Mouse (Mus musculus) Muller cell, postnatal 12 days (primary cell): ENCODE measurements around the gene Folh1.
"Not testable (repeated sequence)": the region's sequence is repeated elsewhere in the genome, so short reads cannot be mapped to it uniquely, and the experiment has no call there.

Source experiments
- DNase-seq: peaks from one replicate; pipeline ENCODE4 v3.0.0-alpha.2; 2015; ENCODE audit errors: inconsistent ontology term

Gene Folh1

GRCm38 (mm10) chr7:86775617-86776325 is at the start of gene Folh1:
Folh1 (minus strand) TSS chr7:86775943.
- peak; percentile 91 for DNase-seq

GRCm38 (mm10) chr7:86816466-86816865 is 40.7 kb upstream of the Folh1 start:
- DNase-seq, result no peak

GRCm38 (mm10) chr7:86815716-86816115 is 40.0 kb upstream of the Folh1 start:
- not testable (repeated sequence) for DNase-seq

GRCm38 (mm10) chr7:86815241-86815640 is 39.5 kb upstream of the Folh1 start:
- not testable (repeated sequence) for DNase-seq

GRCm38 (mm10) chr7:86794727-86795126 is 19.0 kb upstream of the Folh1 start, which contains the start of gene Vmn2r77:
Vmn2r77 (plus strand) TSS chr7:86795027.
- DNase-seq, result no peak

GRCm38 (mm10) chr7:86771621-86772020 is 4.1 kb downstream of the Folh1 start:
- DNase-seq, result peak; percentile 72

- DNase-seq, result no peak
Measured at GRCm38 (mm10) chr7:86764628-86765027, 11.1 kb downstream of the Folh1 start.

- DNase-seq, result no peak
Measured at GRCm38 (mm10) chr7:86760751-86761150, 15.0 kb downstream of the Folh1 start.

GRCm38 (mm10) chr7:86725013-86725412 is 50.7 kb downstream of the Folh1 start:
- no peak for DNase-seq

- no peak for DNase-seq
Measured at GRCm38 (mm10) chr7:86688030-86688429, 87.7 kb downstream of the Folh1 start, which contains the start of gene Olfr292. Olfr292 (plus strand) TSS chr7:86688330.
